Mouse (Mus musculus) NIH3T3 (cell line): Measurements from ENCODE around the gene Psmd11.
A peak's percentile ranks its signal among the peaks of the same experiment; 100 is the strongest.
"Not testable (repeated sequence)": the region's sequence is repeated elsewhere in the genome, so short reads cannot be mapped to it uniquely, and the experiment has no call there.

ENCODE experiments used
- DNase-seq: peaks from one replicate; pipeline ENCODE4 v3.0.0-alpha.2; 2012; ENCODE audit warnings: low read depth

Psmd11 gene

GRCm38 (mm10) chr11:80428381-80429008, at the start of gene Psmd11:
Gene Psmd11, plus strand, starts transcription at chr11:80428615.
- DNase-seq = peak; percentile 97

- not testable (repeated sequence) for DNase-seq
These were observed 49.2 kb upstream of the Psmd11 start for GRCm38 (mm10) chr11:80379184-80379583.

GRCm38 (mm10) chr11:80382626-80383018, 45.8 kb upstream of the Psmd11 start:
- peak; percentile 57 for DNase-seq

- DNase-seq = peak; percentile 98
These were observed 45.3 kb upstream of the Psmd11 start, which contains the start of gene Zfp207 for GRCm38 (mm10) chr11:80383019-80383625. Gene Zfp207, plus strand, starts transcription at chr11:80383279.

- DNase-seq = peak; percentile 63
These were observed 44.8 kb upstream of the Psmd11 start for GRCm38 (mm10) chr11:80383626-80384046.

- peak; percentile 20 for DNase-seq
These were observed 44.0 kb upstream of the Psmd11 start for GRCm38 (mm10) chr11:80384461-80384860.

- DNase-seq = no peak
These were observed 43.4 kb upstream of the Psmd11 start for GRCm38 (mm10) chr11:80385055-80385454.

GRCm38 (mm10) chr11:80386790-80387189, 41.6 kb upstream of the Psmd11 start:
- no peak for DNase-seq

GRCm38 (mm10) chr11:80389885-80390284, 38.5 kb upstream of the Psmd11 start:
- DNase-seq = no peak

GRCm38 (mm10) chr11:80391407-80392120, 36.9 kb upstream of the Psmd11 start:
- DNase-seq = no peak

- DNase-seq = no peak
These were observed 32.5 kb upstream of the Psmd11 start for GRCm38 (mm10) chr11:80395930-80396329.

- DNase-seq = no peak
These were observed 31.8 kb upstream of the Psmd11 start for GRCm38 (mm10) chr11:80396617-80397016.

- not testable (repeated sequence) for DNase-seq
These were observed 20.5 kb upstream of the Psmd11 start for GRCm38 (mm10) chr11:80407878-80408277.

- no peak for DNase-seq
These were observed 18.0 kb upstream of the Psmd11 start for GRCm38 (mm10) chr11:80410377-80410776.

GRCm38 (mm10) chr11:80417085-80417484, 11.3 kb upstream of the Psmd11 start:
- DNase-seq = peak; percentile 44

- no peak for DNase-seq
These were observed 8.7 kb upstream of the Psmd11 start for GRCm38 (mm10) chr11:80419743-80420142.

GRCm38 (mm10) chr11:80420202-80420984, 8.0 kb upstream of the Psmd11 start:
- DNase-seq = peak; percentile 24

- DNase-seq = no peak
These were observed 6.9 kb upstream of the Psmd11 start for GRCm38 (mm10) chr11:80421421-80422047.

GRCm38 (mm10) chr11:80424691-80425090, 3.7 kb upstream of the Psmd11 start:
- DNase-seq = no peak

GRCm38 (mm10) chr11:80425247-80425778, 3.1 kb upstream of the Psmd11 start:
- DNase-seq = no peak

GRCm38 (mm10) chr11:80426029-80426813, 2.2 kb upstream of the Psmd11 start:
- DNase-seq = not testable (repeated sequence)
